Mouse (Mus musculus) neural tube, embryonic 12.5 days (tissue): ENCODE measurements around the gene Narf. TPM values are rescaled to one million over a fixed set of nuclear protein-coding genes. Genes with fewer than 3 reads are reported as not detected.

Source experiments
- polyA plus RNA-seq: library from polyadenylated mRNA; unstranded; fragments of >200 nt; fragmentation: Nextera tagmentation; extraction: Ambion mirVana; gene quantifications from 2 replicates; pipeline ENCODE4 v1.2.1, GENCODE M21; 2016

Gene Narf
- polyA plus RNA-seq, 1 experiment from 2014 or later, result 96.2 TPM

Other genes with a start within 250 kb of the Narf start
- 157 TPM in 2 replicates for gene Csnk1d, start 245.9 kb upstream of the Narf start, polyA plus RNA-seq
- 0.34 and 0.47 TPM in 2 replicates for gene Cd7, start 197.8 kb upstream of the Narf start, polyA plus RNA-seq
- not detected in 2 replicates for gene Sectm1b, start 173.7 kb upstream of the Narf start, polyA plus RNA-seq
- gene Sectm1a, start 156.0 kb upstream of the Narf start, polyA plus RNA-seq, result not detected in 2 replicates
- gene Tex19.2, start 118.6 kb upstream of the Narf start, polyA plus RNA-seq, result not detected in 2 replicates
- gene Tex19.1, start 91.1 kb upstream of the Narf start, polyA plus RNA-seq, result not detected in 2 replicates
- 0.25 and 0.46 TPM in 2 replicates for gene Uts2r, start 77.0 kb upstream of the Narf start, polyA plus RNA-seq
- 12.2 and 13.1 TPM in 2 replicates for gene Hexdc, start 32.8 kb upstream of the Narf start, polyA plus RNA-seq
- 18.2 and 19.7 TPM in 2 replicates for gene Ogfod3, start 32.5 kb upstream of the Narf start, polyA plus RNA-seq
- 41.2 and 42.1 TPM in 2 replicates for gene Cybc1, start 7.9 kb upstream of the Narf start, polyA plus RNA-seq
- 15.2 and 15.3 TPM in 2 replicates for gene Foxk2, start 22.7 kb downstream of the Narf start, polyA plus RNA-seq
- gene Wdr45b, start 117.2 kb downstream of the Narf start, polyA plus RNA-seq, result 88.8 and 91.2 TPM in 2 replicates
- 6.4 and 6.6 TPM in 2 replicates for gene Rab40b, start 151.0 kb downstream of the Narf start, polyA plus RNA-seq
- gene Fn3krp, start 184.1 kb downstream of the Narf start, polyA plus RNA-seq, result 7.1 and 9.7 TPM in 2 replicates
- gene Fn3k, start 197.7 kb downstream of the Narf start, polyA plus RNA-seq, result 2.3 and 3.1 TPM in 2 replicates
- 63.1 and 65.3 TPM in 2 replicates for gene Tbcd, start 214.7 kb downstream of the Narf start, polyA plus RNA-seq